Mouse (Mus musculus) ES-E14 (cell line): ENCODE measurements around the gene Abtb1. TPM values are rescaled to one million over a fixed set of nuclear protein-coding genes. Genes with fewer than 3 reads are reported as not detected.

Experiments used
- DNase-seq: peaks from one replicate; pipeline ENCODE4 v3.0.0-alpha.2; 2013; ENCODE audit warnings: low read depth, low spot score
- H3K27ac ChIP-seq: 2 replicates; pipeline ENCODE4 v1.5.1; 2012; ENCODE audit warnings: low read depth, mild to moderate bottlenecking, low read length, moderate library complexity, mixed read lengths; ENCODE audit not compliant: poor library complexity, insufficient read depth, severe bottlenecking
- H3K36me3 ChIP-seq: 2 replicates; pipeline ENCODE4 v1.6.1; 2012; ENCODE audit warnings: mild to moderate bottlenecking, low read length, moderate library complexity, mixed read lengths; ENCODE audit not compliant: control insufficient read depth, poor library complexity, insufficient read depth, severe bottlenecking
- H3K4me1 ChIP-seq, 2 experiments: fragments of 150-350 bp in 1 of 2; sonication (generic) in 1 of 2; 2 replicates each; pipeline ENCODE4 v1.6.1; 2012; ENCODE audit warnings: low read length in 2 of 2, mild to moderate bottlenecking in 1 of 2, mixed read lengths in 1 of 2; ENCODE audit not compliant: control insufficient read depth in 2 of 2, insufficient read depth in 2 of 2, poor library complexity in 1 of 2
- H3K4me3 ChIP-seq, 2 experiments: fragments of 150-350 bp in 1 of 2; sonication (generic) in 1 of 2; 2 replicates each; pipeline ENCODE4 v1.5.1; 2012; ENCODE audit warnings: low read length in 2 of 2, low read depth in 1 of 2, mild to moderate bottlenecking in 1 of 2, mixed read lengths in 1 of 2; ENCODE audit not compliant: insufficient read depth in 1 of 2, poor library complexity in 1 of 2, severe bottlenecking in 1 of 2
- H3K9ac ChIP-seq: 2 replicates; pipeline ENCODE4 v1.6.1; 2012; ENCODE audit warnings: low read depth, mild to moderate bottlenecking, low read length, mixed read lengths; ENCODE audit not compliant: poor library complexity, insufficient read depth, severe bottlenecking
- H3K9me3 ChIP-seq: fragments of 150-350 bp; sonication (generic); 2 replicates; pipeline ENCODE4 v1.6.1; 2012; ENCODE audit warnings: low read depth, mild to moderate bottlenecking, low read length; ENCODE audit not compliant: control insufficient read depth, insufficient read depth
- CHD2 ChIP-seq: IDR thresholded peaks from 2 replicates; pipeline ENCODE4 v1.6.1; 2014; ENCODE audit warnings: mild to moderate bottlenecking, low read depth, low read length, inconsistent platforms
- HCFC1 ChIP-seq: IDR thresholded peaks from 2 replicates; pipeline ENCODE4 v1.6.1; 2012; ENCODE audit warnings: low read length, inconsistent platforms, borderline replicate concordance; ENCODE audit not compliant: insufficient read depth
- MAFK ChIP-seq: IDR thresholded peaks from 2 replicates; pipeline ENCODE4 v1.6.1; 2014; ENCODE audit warnings: mild to moderate bottlenecking, low read depth, low read length, inconsistent platforms; ENCODE audit not compliant: insufficient read depth
- ZC3H11A ChIP-seq: IDR thresholded peaks from 2 replicates; pipeline ENCODE4 v1.6.1; 2012; ENCODE audit warnings: low read depth, mild to moderate bottlenecking, inconsistent platforms, low read length, borderline replicate concordance
- ZNF384 ChIP-seq: IDR thresholded peaks from 2 replicates; pipeline ENCODE4 v1.6.1; 2012; ENCODE audit warnings: low read depth, low read length, inconsistent platforms
- in situ Hi-C, 2 experiments: fragments of 600-800 bp; cut with MboI; formaldehyde crosslinking; loops; one replicate each; pipeline ENCODE4 v1.15.1; 2025; ENCODE audit warnings: low sequenced_read_pairs in 2 of 2, inconsistent platforms in 1 of 2; ENCODE audit not compliant: unreplicated experiment in 2 of 2
- total RNA-seq: library from RNA; depleted of rRNA; stranded (reverse); fragments of 300-350 nt; gene quantifications from 2 replicates; pipeline ENCODE4 v1.2.3, GENCODE M21; 2012

Gene Abtb1
- total RNA-seq, 1 experiment: 33.0 TPM

DNA sequence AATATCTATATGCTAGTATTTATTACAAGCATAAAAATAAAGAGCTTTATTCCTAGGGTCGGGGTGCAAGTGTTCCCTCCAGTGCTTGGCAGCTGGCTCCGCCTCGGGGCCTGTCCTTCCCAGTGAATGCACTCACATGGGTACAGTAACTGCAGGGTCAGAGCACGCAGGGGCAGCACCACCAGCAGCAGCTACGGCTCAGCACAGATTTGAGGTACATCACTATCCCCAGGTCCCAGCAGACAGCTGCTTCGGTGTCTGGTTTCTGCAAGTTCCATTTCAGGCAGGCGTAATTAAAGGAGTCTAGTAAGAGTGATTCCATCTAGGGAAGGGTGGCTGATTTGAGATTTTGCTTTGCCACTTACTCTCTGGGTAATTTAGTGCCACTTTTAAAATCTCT lies 16.6 kb upstream of the Abtb1 start:
- no peak overlapping the region for H3K27ac ChIP-seq
- TF ChIP-seq ZNF384: no peak
- no peak for TF ChIP-seq ZC3H11A
- no peak for TF ChIP-seq MAFK
- no peak for TF ChIP-seq HCFC1
- TF ChIP-seq CHD2: no peak
- in situ Hi-C loops: loop anchor here in 1 of 2 experiments (10.0 kb wide), 1 partner anchor 304 kb away; no protein-coding TSS in a partner anchor
- no peaks in the 10 kb centered on the region for H3K36me3 ChIP-seq
- no peak for DNase-seq
- H3K9ac ChIP-seq: no peak overlapping the region
- H3K4me3 ChIP-seq: no peak overlapping the region
- H3K4me1 ChIP-seq: 0 out of 4 replicates have a peak, but pooled peaks cover 0 to 1% of the 10 kb centered on the region in 2 experiments
- no peaks in the 10 kb centered on the region for H3K9me3 ChIP-seq

DNA sequence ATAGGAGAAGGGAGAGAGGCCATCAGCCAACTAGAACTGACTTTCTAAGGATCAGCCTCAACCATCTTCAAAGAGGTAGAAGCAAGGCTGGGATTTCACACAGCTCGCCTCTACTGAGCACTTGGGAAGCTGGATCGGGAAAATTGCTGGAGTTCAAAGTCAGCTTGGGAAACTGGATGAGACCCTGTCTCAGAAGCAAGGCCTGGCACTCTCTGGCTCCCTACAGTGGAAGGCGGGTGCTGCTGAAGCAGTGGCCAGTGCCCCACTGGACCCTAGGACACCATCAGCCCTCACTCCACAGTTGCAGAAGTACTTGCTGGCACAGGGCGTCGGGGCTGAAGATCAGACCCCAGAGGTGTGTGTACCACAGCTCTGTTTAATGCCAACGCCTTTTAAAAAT lies 16.0 kb upstream of the Abtb1 start:
- no peak for TF ChIP-seq ZC3H11A
- TF ChIP-seq CHD2: no peak
- no peak for TF ChIP-seq HCFC1
- H3K4me3 ChIP-seq: no peak overlapping the region
- H3K4me1 ChIP-seq: 0 out of 4 replicates have a peak, but pooled peaks cover 0 to 1% of the 10 kb centered on the region in 2 experiments
- H3K36me3 ChIP-seq: no peaks in the 10 kb centered on the region
- in situ Hi-C loops: loop anchor here in 1 of 2 experiments (10.0 kb wide), 1 partner anchor 303 kb away; no protein-coding TSS in a partner anchor
- H3K9me3 ChIP-seq: no peaks in the 10 kb centered on the region
- H3K27ac ChIP-seq: no peak overlapping the region
- DNase-seq: no peak
- H3K9ac ChIP-seq: no peak overlapping the region

DNA sequence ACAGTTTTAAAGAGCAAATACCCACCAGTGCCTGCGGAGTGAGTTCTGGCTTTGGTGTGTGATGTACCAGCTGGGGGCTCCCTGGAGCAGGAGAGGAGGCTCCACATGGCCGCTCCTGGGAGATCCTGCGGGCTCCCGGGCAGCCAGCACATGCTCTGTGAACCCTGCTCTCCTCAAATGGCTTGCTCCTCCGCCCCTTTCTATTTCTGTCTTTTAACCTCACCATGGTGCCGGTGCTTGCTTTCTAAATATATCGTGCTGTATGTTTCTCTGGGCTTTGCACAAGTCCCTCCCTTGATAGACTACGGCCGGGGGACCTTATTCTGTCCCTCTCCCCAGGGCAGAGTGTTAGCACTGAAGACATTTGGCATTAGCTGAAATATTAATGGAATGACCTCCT lies 15.5 kb upstream of the Abtb1 start:
- in situ Hi-C loops: loop anchor here in 1 of 2 experiments (10.0 kb wide), 1 partner anchor 302 kb away; no protein-coding TSS in a partner anchor
- H3K4me1 ChIP-seq: 0 out of 4 replicates have a peak, but pooled peaks cover 0 to 1% of the 10 kb centered on the region in 2 experiments
- no peaks in the 10 kb centered on the region for H3K36me3 ChIP-seq
- no peak for DNase-seq
- H3K9ac ChIP-seq: no peak overlapping the region
- H3K4me3 ChIP-seq: no peak overlapping the region
- H3K27ac ChIP-seq: no peak overlapping the region
- no peak for TF ChIP-seq ZC3H11A
- no peak for TF ChIP-seq ZNF384
- TF ChIP-seq CHD2: no peak
- no peak for TF ChIP-seq HCFC1
- TF ChIP-seq MAFK: no peak
- H3K9me3 ChIP-seq: no peaks in the 10 kb centered on the region

DNA sequence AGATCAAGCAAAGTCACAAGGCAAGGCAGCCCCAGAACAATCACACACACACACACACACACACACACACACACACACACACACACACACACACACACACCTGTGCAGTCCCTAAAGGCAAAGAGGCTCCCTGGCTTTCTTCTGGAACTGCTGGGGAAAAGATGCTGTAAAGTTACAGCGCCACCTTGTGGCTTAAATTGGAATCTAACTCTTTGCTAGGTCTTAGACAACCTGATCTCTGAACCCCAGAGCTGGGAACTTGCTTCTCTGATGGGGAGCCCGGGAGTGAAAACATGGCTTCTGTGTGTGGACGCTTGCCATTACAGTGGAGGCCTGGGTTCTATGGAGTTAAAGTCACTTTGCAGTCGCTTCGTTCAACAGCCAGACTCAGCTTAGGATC lies 13.9 kb upstream of the Abtb1 start:
- H3K36me3 ChIP-seq: no peaks in the 10 kb centered on the region
- no peaks in the 10 kb centered on the region for H3K9me3 ChIP-seq
- no peak overlapping the region for H3K27ac ChIP-seq
- H3K4me1 ChIP-seq: 0 out of 4 replicates have a peak, but pooled peaks cover 0 to 1% of the 10 kb centered on the region in 2 experiments
- no peak for TF ChIP-seq ZNF384
- TF ChIP-seq HCFC1: no peak
- TF ChIP-seq MAFK: no peak
- TF ChIP-seq ZC3H11A: peak; percentile 74; the same call in 1 of the 2 replicates
- no peak for TF ChIP-seq CHD2
- DNase-seq: peak; percentile 84
- in situ Hi-C loops: loop anchor here in 1 of 2 experiments (10.0 kb wide), 1 partner anchor 301 kb away; no protein-coding TSS in a partner anchor
- no peak overlapping the region for H3K4me3 ChIP-seq
- H3K9ac ChIP-seq: no peak overlapping the region
